Mouse (Mus musculus) MEL (cell line): ENCODE data around the gene Gemin5. TPM values are rescaled to one million over a fixed set of nuclear protein-coding genes. Genes with fewer than 3 reads are reported as not detected.

ENCODE experiments used
- DNase-seq: peaks from one replicate; pipeline ENCODE4 v3.0.0; 2011; ENCODE audit warnings: low read depth, low spot score
- H3K27ac ChIP-seq: 2 replicates; pipeline ENCODE4 v1.5.1; 2012; ENCODE audit warnings: low read depth, mild to moderate bottlenecking, control low read depth, low read length, moderate library complexity; ENCODE audit not compliant: control insufficient read depth
- H3K27me3 ChIP-seq, 2 experiments: fragments of 150-350 bp in 1 of 2; sonication (generic) in 1 of 2; 2 replicates each; pipeline ENCODE4 v1.6.1; 2012; ENCODE audit warnings: low read length in 2 of 2, mild to moderate bottlenecking in 2 of 2, improper control_type of control experiment in 1 of 2, moderate library complexity in 1 of 2; ENCODE audit not compliant: insufficient read depth in 2 of 2, control insufficient read depth in 1 of 2
- H3K36me3 ChIP-seq, 2 experiments: 2 replicates each; pipeline ENCODE4 v1.6.1; 2012 to 2014; ENCODE audit warnings: low read length in 2 of 2, improper control_type of control experiment in 1 of 2, inconsistent platforms in 1 of 2, mild to moderate bottlenecking in 1 of 2; ENCODE audit not compliant: insufficient read depth in 2 of 2, control insufficient read depth in 1 of 2
- H3K4me1 ChIP-seq, 2 experiments: fragments of 150-350 bp in 1 of 2; sonication (generic) in 1 of 2; 2 replicates each; pipeline ENCODE4 v1.6.1; 2012; ENCODE audit warnings: low read length in 2 of 2, improper control_type of control experiment in 1 of 2, mild to moderate bottlenecking in 1 of 2; ENCODE audit not compliant: insufficient read depth in 2 of 2, control insufficient read depth in 1 of 2
- H3K4me3 ChIP-seq, 2 experiments: fragments of 150-350 bp in 1 of 2; sonication (generic) in 1 of 2; 2 replicates each; pipeline ENCODE4 v1.5.1; 2012; ENCODE audit warnings: low read depth in 2 of 2, low read length in 2 of 2, mild to moderate bottlenecking in 2 of 2, moderate library complexity in 2 of 2, control low read depth in 1 of 2, improper control_type of control experiment in 1 of 2; ENCODE audit not compliant: control insufficient read depth in 1 of 2, insufficient read depth in 1 of 2
- H3K79me2 ChIP-seq: 2 replicates; pipeline ENCODE4 v1.6.1; 2012; ENCODE audit warnings: mild to moderate bottlenecking, low read length, moderate library complexity; ENCODE audit not compliant: control insufficient read depth, poor library complexity, insufficient read depth
- H3K9ac ChIP-seq: 2 replicates; pipeline ENCODE4 v1.6.1; 2012; ENCODE audit warnings: low read depth, mild to moderate bottlenecking, control low read depth, low read length, moderate library complexity; ENCODE audit not compliant: control insufficient read depth, poor library complexity, severe bottlenecking
- H3K9me3 ChIP-seq: fragments of 150-350 bp; sonication (generic); replicated peaks from 2 replicates; pipeline ENCODE4 v1.6.1; 2012; ENCODE audit warnings: mild to moderate bottlenecking, low read length, improper control_type of control experiment, moderate library complexity; ENCODE audit not compliant: insufficient read depth
- CHD1 ChIP-seq: IDR thresholded peaks from 2 replicates; pipeline ENCODE4 v1.6.1; 2012; ENCODE audit warnings: low read depth, mild to moderate bottlenecking, inconsistent platforms, low read length, improper control_type of control experiment
- CTCF ChIP-seq, 3 experiments: IDR thresholded peaks in 2 of 3; conservative IDR thresholded peaks in 1 of 3; 2 replicates each; pipeline ENCODE4 v1.5.1; 2011 to 2012; ENCODE audit warnings: low read length in 3 of 3, low read depth in 2 of 3, mild to moderate bottlenecking in 2 of 3, improper control_type of control experiment in 1 of 3, inconsistent platforms in 1 of 3, mixed read lengths in 1 of 3, moderate library complexity in 1 of 3; ENCODE audit not compliant: control insufficient read depth in 1 of 3, insufficient read depth in 1 of 3, poor library complexity in 1 of 3, severe bottlenecking in 1 of 3
- EP300 ChIP-seq, 2 experiments: IDR thresholded peaks; 2 replicates each; pipeline ENCODE4 v1.6.1; 2011; ENCODE audit warnings: improper control_type of control experiment in 2 of 2, low read length in 2 of 2, low read depth in 1 of 2, mild to moderate bottlenecking in 1 of 2
- ETS1 ChIP-seq: IDR thresholded peaks from 2 replicates; pipeline ENCODE4 v1.6.1; 2012; ENCODE audit warnings: low read depth, mild to moderate bottlenecking, inconsistent platforms, low read length, improper control_type of control experiment, moderate library complexity
- JUND ChIP-seq: IDR thresholded peaks from 2 replicates; pipeline ENCODE4 v1.6.1; 2011; ENCODE audit warnings: low read depth, mild to moderate bottlenecking, improper control_type of control experiment, low read length
- KAT2A ChIP-seq: conservative IDR thresholded peaks from 2 replicates; pipeline ENCODE4 v1.6.1; 2012; ENCODE audit warnings: low read depth, low read length, improper control_type of control experiment, inconsistent platforms
- MAFK ChIP-seq: IDR thresholded peaks from 2 replicates; pipeline ENCODE4 v1.6.1; 2011; ENCODE audit warnings: low read depth, mild to moderate bottlenecking, low read length, improper control_type of control experiment, borderline replicate concordance
- MEF2A ChIP-seq: IDR thresholded peaks from 2 replicates; pipeline ENCODE4 v1.6.1; 2014; ENCODE audit warnings: low read depth, mild to moderate bottlenecking, inconsistent platforms, low read length, improper control_type of control experiment; ENCODE audit not compliant: poor library complexity, insufficient replicate concordance, severe bottlenecking; ENCODE audit errors: extremely low read depth
- MXI1 ChIP-seq: IDR thresholded peaks from 2 replicates; pipeline ENCODE4 v1.6.1; 2011; ENCODE audit warnings: mild to moderate bottlenecking, low read depth, low read length, improper control_type of control experiment
- MYB ChIP-seq: IDR thresholded peaks from 2 replicates; pipeline ENCODE4 v1.6.1; 2011; ENCODE audit warnings: mild to moderate bottlenecking, low read depth, low read length, improper control_type of control experiment
- MYC ChIP-seq: IDR thresholded peaks from 2 replicates; pipeline ENCODE4 v1.6.1; 2011; ENCODE audit warnings: low read depth, mild to moderate bottlenecking, low read length, improper control_type of control experiment, moderate library complexity
- NELFE ChIP-seq: IDR thresholded peaks from 2 replicates; pipeline ENCODE4 v1.6.1; 2011; ENCODE audit warnings: low read depth, low read length, improper control_type of control experiment
- NRF1 ChIP-seq: IDR thresholded peaks from 2 replicates; pipeline ENCODE4 v1.6.1; 2014; ENCODE audit warnings: low read depth, mild to moderate bottlenecking, inconsistent platforms, low read length, improper control_type of control experiment, moderate library complexity; ENCODE audit not compliant: poor library complexity, insufficient read depth, severe bottlenecking
- RAD21 ChIP-seq: IDR thresholded peaks from 2 replicates; pipeline ENCODE4 v1.6.1; 2011; ENCODE audit warnings: mild to moderate bottlenecking, low read depth, low read length, improper control_type of control experiment
- SIN3A ChIP-seq: IDR thresholded peaks from 2 replicates; pipeline ENCODE4 v1.6.1; 2012; ENCODE audit warnings: low read length, improper control_type of control experiment, inconsistent platforms
- TAL1 ChIP-seq: IDR thresholded peaks from 2 replicates; pipeline ENCODE4 v1.6.1; 2012; ENCODE audit warnings: mild to moderate bottlenecking, inconsistent platforms, low read length, moderate library complexity, mixed read lengths
- TCF12 ChIP-seq: IDR thresholded peaks from 2 replicates; pipeline ENCODE4 v1.6.1; 2014; ENCODE audit warnings: low read depth, mild to moderate bottlenecking, inconsistent platforms, low read length, improper control_type of control experiment, moderate library complexity
- USF2 ChIP-seq, 2 experiments: IDR thresholded peaks; 2 replicates each; pipeline ENCODE4 v1.6.1; 2011 to 2012; ENCODE audit warnings: improper control_type of control experiment in 2 of 2, low read length in 2 of 2, borderline replicate concordance in 1 of 2, inconsistent platforms in 1 of 2, low read depth in 1 of 2, mild to moderate bottlenecking in 1 of 2; ENCODE audit not compliant: insufficient read depth in 1 of 2
- ZC3H11A ChIP-seq: IDR thresholded peaks from 2 replicates; pipeline ENCODE4 v1.6.1; 2012; ENCODE audit warnings: low read depth, mild to moderate bottlenecking, inconsistent platforms, low read length, improper control_type of control experiment
- ZKSCAN1 ChIP-seq: IDR thresholded peaks from 2 replicates; pipeline ENCODE4 v1.6.1; 2012; ENCODE audit warnings: low read depth, mild to moderate bottlenecking, inconsistent platforms, low read length, improper control_type of control experiment, moderate library complexity
- ZMIZ1 ChIP-seq: IDR thresholded peaks from 2 replicates; pipeline ENCODE4 v1.6.1; 2012; ENCODE audit warnings: low read depth, mild to moderate bottlenecking, inconsistent platforms, low read length, improper control_type of control experiment, moderate library complexity
- polyA plus RNA-seq, 2 experiments: library from polyadenylated mRNA; stranded (reverse) in 1 of 2; unstranded in 1 of 2; fragments of >175 nt in 1 of 2; fragments of >200 nt in 1 of 2; gene quantifications; 2 replicates each; pipeline versions ENCODE4 v1.2.1 to v1.2.4; 2012; ENCODE audit warnings: low replicate concordance in 2 of 2, low read depth in 1 of 2; ENCODE audit not compliant: insufficient read length in 2 of 2, insufficient read depth in 1 of 2, missing spikeins in 1 of 2
- total RNA-seq: library from RNA; depleted of rRNA; stranded (reverse); fragments of 300-350 nt; gene quantifications from 2 replicates; pipeline ENCODE4 v1.2.3, GENCODE M21; 2012

Gemin5 gene
- total and polyA plus RNA-seq, 3 experiments = 46.5 to 71.9 (median 52.5) TPM

DNA sequence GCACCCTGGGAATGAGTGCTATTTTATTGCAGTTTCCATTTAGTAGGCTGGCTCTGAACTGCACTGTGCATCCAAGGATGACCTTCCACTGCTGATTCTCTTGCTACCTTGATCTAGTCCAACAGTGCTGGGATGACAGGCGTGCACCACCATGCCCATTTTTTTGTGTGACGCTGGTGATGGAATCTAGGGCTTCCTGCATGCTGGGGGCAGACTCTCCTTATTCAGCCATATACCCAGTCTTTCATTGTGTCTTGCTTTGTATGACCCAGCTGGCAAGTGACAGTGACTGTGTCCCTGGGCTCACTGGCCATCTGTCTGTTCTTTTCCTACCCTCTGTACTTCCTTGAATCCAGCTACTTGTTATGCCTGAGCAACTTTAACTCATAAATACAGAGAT is 44.6 kb downstream of the Gemin5 start:
- Histone ChIP-seq H3K27me3 (no peaks in the 10 kb centered on the region), H3K9me3 (no peaks in the 10 kb centered on the region), H3K27ac (no peak overlapping the region), H3K36me3 (peaks cover 29 to 30% of the 10 kb centered on the region in 2 experiments), H3K79me2 (no peaks in the 10 kb centered on the region), H3K9ac (no peak overlapping the region), H3K4me3 (no peak overlapping the region), H3K4me1 (peaks cover 17 to 21% of the 10 kb centered on the region in 2 experiments)
- no peak for DNase-seq
- TF ChIP-seq TAL1 (no peak), USF2 (IDR thresholded peaks at IDR 0.05; ENCODE audit: borderline replicate concordance in 1 of 2, insufficient read depth in 1 of 2, low read depth in 1 of 2, low read length in 2 of 2) (no peak)

DNA sequence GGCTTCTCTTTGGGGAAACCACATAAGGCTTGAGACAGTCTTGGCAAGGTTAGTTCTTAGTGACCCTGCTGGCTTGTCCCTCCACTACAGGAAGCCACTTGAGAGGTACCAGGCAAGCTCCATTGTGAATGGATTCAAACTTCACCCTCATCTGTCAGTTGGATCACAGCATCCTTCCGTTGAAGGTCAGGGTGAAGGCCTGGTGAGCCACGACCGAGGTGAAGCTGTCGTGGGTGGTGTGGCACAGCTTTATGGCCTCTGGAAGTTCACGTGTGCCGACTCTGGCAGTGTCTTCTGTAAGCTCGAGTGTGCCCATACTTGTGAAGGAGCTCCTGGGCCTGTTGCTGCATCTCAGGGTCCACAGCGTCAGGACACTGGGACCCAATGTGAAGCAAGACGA is 47.0 kb downstream of the Gemin5 start:
- Histone ChIP-seq H3K4me1 (peaks cover 14 to 20% of the 10 kb centered on the region in 2 experiments), H3K9ac (no peak overlapping the region), H3K36me3 (peaks cover 24 to 31% of the 10 kb centered on the region in 2 experiments), H3K4me3 (no peak overlapping the region), H3K79me2 (no peaks in the 10 kb centered on the region), H3K9me3 (no peaks in the 10 kb centered on the region), H3K27me3 (no peaks in the 10 kb centered on the region), H3K27ac (no peak overlapping the region)
- TF ChIP-seq ZKSCAN1 (no peak), MXI1 (no peak), ETS1 (no peak), RAD21 (no peak), SIN3A (no peak), MYB (no peak), EP300 (IDR thresholded peaks at IDR 0.05; ENCODE audit: low read depth in 1 of 2, low read length in 2 of 2) (no peak), TCF12 (no peak), MAFK (no peak), KAT2A (no peak)
- no peak for DNase-seq

DNA sequence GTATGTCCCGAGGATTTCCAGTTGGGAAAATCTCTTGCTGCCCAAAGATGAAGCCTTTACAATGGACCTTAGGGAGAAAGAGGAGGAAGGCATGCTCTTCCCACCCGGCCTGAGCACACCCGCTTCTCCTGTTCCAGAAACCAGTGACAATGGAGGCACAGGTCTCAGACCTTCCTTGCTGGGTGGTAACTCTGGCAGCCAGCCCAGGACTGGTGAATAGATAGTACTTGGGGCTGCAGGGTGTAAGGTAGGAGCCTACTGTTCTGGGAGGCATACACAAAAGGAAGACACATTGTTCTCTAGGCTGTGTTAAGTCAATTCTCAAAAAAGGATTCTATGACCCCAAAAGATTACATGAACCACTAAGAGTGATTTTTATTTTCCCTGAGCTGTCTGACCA is 47.7 kb downstream of the Gemin5 start:
- peaks cover 24 to 32% of the 10 kb centered on the region in 2 experiments for H3K36me3 ChIP-seq
- H3K4me3 ChIP-seq = no peak overlapping the region
- no peaks in the 10 kb centered on the region for H3K79me2 ChIP-seq
- peak; percentile 76 for DNase-seq
- H3K4me1 ChIP-seq = peaks cover 14 to 20% of the 10 kb centered on the region in 2 experiments
- H3K27ac ChIP-seq = peak overlapping the region; percentile 25; the same call in 1 of the 2 replicates
- H3K9me3 ChIP-seq = no peaks in the 10 kb centered on the region
- H3K27me3 ChIP-seq = no peaks in the 10 kb centered on the region
- H3K9ac ChIP-seq = no peak overlapping the region
- TF ChIP-seq RAD21 (no peak), CHD1 (no peak), CTCF (IDR thresholded peaks at IDR 0.05 in 2 of 3, conservative IDR thresholded peaks at IDR 0.05 in 1 of 3; ENCODE audit: control insufficient read depth in 1 of 3, insufficient read depth in 1 of 3, low read depth in 2 of 3, low read length in 3 of 3, poor library complexity in 1 of 3, severe bottlenecking in 1 of 3) (no peak), MYC (no peak), EP300 (IDR thresholded peaks at IDR 0.05; ENCODE audit: low read depth in 1 of 2, low read length in 2 of 2) (no peak; a peak in 1 of 4 replicates), NRF1 (no peak), MEF2A (no peak), SIN3A (no peak), JUND (no peak), MXI1 (no peak), NELFE (no peak), ZMIZ1 (no peak), ZC3H11A (no peak), ETS1 (no peak)
